Mouse (Mus musculus): ENCODE measurements around the gene C8g. TPM values are rescaled to one million over a fixed set of nuclear protein-coding genes. Genes with fewer than 3 reads are reported as not detected.

Gene C8g
- under 1 TPM; 0.73 to 0.75 TPM for total RNA-seq (2021)

GRCm38 (mm10) chr2:25501593-25502486 is at the start of gene C8g:
C8g (minus strand) TSS chr2:25501719.
- intact Hi-C loops (cut with DNase I): loop anchor here (10.0 kb wide), 1 partner anchor 1403 kb away; the partner anchor contains the start of gene Surf6

DNA sequence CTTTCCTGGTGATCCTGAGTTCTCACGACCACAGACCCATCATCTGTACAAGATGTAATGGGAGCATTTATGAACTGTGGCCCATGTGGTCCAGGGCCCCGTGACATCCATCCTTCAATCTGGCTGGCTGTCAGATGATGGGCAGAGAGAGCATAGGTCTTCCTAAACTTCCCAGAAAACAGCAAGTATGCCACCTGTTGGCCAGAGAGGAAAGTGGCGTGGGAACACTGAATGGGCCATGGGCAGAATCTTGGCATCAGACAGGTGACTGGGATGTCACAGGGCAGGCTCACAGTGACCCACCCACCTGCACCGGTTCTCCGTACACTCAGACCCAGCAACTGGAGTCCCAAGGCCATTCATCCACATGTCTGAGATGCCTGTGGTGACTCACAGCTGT is 49.7 kb upstream of the C8g start:
- DNase-seq (ENCODE audit: low spot score): no peak
- intact Hi-C loops (cut with DNase I): loop anchor here (2.0 to 5.0 kb wide), 2 partner anchors 40 to 124 kb away; partner anchors contain the start of gene Abca2

More at GRCm38 (mm10) chr2:25501593-25502486, at the start of gene C8g:
- DNase-seq (ENCODE audit: low spot score): no peak

- no peak for DNase-seq (ENCODE audit: low spot score)
- intact Hi-C loops (cut with DNase I): no loop called here
These were observed 47.8 kb upstream of the C8g start for GRCm38 (mm10) chr2:25549021-25549991.

GRCm38 (mm10) chr2:25546811-25547491 is 45.4 kb upstream of the C8g start, which contains the start of gene Traf2:
Traf2 (minus strand) TSS chr2:25546940.
- intact Hi-C loops (cut with DNase I): no loop called here

DNA sequence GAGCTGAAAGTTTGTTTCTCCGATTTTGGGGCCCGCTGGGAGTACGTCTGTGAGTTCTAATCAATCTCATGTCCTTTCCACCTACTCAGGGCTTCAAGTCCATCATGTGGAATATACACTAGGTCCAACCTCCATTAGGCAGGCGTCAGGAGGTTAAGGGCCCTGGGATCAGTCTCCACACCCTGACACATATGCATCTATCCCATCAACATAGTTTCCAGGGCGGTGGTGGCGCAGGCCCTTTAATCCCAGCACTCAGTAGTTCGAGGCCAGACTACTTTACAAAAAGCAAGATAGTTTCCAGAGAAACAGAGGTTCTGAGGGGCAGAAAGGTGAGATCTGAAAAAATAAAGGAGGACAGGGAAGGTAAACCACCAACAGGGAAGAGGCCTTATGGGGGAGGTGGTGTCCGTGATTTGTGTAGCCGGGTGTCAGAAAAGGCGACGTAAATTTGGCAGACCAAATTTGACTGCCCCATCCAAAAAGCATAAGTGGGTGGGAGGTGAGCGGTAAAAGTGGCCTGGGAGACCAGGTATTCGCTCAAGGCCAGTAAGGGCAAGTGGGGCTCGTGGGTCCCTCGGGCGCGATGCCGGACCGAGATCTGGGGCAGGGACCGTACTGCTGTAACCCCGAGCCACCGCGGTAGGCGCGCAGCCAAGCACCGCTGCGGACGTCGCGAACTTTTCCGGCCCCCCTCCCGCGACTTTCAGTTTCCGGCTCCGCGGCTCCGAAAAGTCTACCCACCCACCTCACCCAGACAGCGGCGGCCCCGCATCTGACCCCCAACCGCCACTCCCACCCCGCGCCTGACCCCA is 44.7 kb upstream of the C8g start:
- no peak for DNase-seq (ENCODE audit: low spot score)
- intact Hi-C loops (cut with DNase I): no loop called here

More at GRCm38 (mm10) chr2:25546811-25547491, 45.4 kb upstream of the C8g start, which contains the start of gene Traf2:
- peak; percentile 99 for DNase-seq (ENCODE audit: low spot score)

- DNase-seq (ENCODE audit: low spot score): no peak
- intact Hi-C loops (cut with DNase I): no loop called here
These were observed 40.3 kb upstream of the C8g start for GRCm38 (mm10) chr2:25541644-25542367.

DNA sequence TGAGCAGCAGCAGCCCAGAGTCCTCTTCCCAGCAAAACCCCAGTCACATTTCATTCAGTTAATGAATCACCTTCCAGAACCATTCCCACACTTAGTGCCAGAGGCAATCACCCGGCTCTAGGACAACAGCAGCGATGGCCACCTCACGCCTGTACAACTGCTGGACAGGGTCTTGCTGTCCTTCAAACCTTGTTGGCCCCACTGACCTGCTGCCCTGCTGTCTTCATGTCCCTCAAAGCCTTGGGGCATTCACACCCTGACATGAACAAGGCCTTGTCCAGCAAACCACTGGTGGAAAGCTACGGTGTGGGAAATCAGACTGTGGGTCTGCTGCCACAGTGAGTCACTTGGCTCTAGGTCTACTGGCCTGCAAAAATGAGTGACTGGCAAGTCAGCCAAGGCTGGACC is 39.0 kb upstream of the C8g start:
- DNase-seq (ENCODE audit: low spot score): no peak
- intact Hi-C loops (cut with DNase I): no loop called here

DNA sequence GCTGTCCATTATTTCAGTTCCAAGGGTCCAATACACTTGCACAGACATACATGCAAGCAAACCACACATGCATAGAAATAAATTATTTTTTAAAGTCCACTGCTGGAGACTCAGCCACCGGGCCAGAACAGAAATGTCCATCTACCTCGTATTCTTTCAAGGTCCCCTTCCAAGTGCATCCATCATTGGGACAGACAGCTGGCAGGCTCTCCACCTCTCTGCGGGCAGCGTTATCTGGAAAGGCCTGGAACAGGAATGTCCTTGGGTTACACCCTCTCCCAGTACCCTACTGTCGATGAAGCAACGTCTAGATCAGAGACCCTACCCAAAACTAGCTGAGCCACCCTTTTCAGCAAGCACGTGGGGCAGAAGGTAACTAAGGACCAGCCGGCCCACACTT is 35.0 kb upstream of the C8g start:
- intact Hi-C loops (cut with DNase I): no loop called here
- DNase-seq (ENCODE audit: low spot score): no peak

GRCm38 (mm10) chr2:25534866-25535182 is 33.3 kb upstream of the C8g start:
- no peak for DNase-seq (ENCODE audit: low spot score)
- intact Hi-C loops (cut with DNase I): no loop called here

DNA sequence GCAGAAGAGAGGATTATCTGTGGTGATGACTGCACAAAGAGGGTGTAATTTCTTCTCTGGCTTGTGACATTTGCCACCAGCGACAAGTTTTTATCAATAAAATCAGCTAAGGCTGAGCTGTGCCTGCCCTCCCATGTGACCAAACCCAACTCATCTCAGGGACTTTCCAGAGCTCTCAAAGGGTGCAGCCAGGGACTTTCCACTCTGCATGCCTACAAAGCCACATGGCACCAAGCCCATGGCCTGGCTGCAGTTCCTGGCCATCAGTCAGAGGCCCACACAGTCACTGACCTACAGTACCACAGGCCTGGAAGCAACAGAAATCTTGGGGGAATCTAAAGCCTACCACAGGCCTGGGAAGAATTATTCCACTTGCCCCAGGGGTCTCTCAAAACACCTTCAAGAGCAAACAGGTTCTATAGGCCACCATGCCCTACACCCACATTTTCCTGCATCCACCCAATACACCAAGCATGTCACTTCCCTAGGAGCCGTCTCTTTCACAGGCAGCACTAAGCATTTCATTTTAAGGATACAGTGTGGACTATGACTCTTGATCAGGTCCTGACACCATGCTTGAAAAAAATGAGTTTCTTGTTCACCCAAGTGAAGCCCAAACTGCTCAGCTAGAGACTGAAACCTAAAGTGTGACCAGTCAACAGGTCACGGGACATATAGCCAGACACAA is 32.8 kb upstream of the C8g start:
- peak; percentile 72 for DNase-seq (ENCODE audit: low spot score)
- intact Hi-C loops (cut with DNase I): no loop called here

GRCm38 (mm10) chr2:25533707-25534106 is 32.2 kb upstream of the C8g start:
- DNase-seq (ENCODE audit: low spot score): no peak
- intact Hi-C loops (cut with DNase I): no loop called here

GRCm38 (mm10) chr2:25526510-25527302 is 25.2 kb upstream of the C8g start:
- DNase-seq (ENCODE audit: low spot score): no peak
- intact Hi-C loops (cut with DNase I): no loop called here

GRCm38 (mm10) chr2:25509912-25510311 is 8.4 kb upstream of the C8g start:
- intact Hi-C loops (cut with DNase I): loop anchor here (2.0 to 10.0 kb wide), 2 partner anchors 41 to 1395 kb away; partner anchors contain the start of gene Surf6
- no peak for DNase-seq (ENCODE audit: low spot score)

DNA sequence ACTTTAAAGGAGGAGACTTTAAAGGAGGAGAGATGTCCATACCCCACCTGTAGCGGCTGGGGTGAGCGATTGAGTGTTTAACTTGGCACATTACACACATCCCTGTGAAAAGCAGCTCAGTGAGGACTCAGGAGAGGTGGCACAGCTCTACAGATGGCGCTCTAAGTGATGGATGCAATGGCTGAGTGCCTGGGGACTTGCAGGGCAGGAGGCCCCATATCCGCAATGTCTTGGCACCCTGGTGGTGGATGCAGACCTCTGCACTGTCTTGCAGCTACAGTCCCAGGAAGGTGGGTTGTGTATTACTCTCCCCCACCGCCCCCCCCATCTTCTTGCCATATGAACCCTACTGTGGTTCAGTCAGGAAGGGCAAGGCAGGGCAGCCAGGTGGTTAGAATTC is 5.4 kb upstream of the C8g start:
- intact Hi-C loops (cut with DNase I): loop anchor here (10.0 kb wide), 1 partner anchor 1398 kb away; the partner anchor contains the start of gene Surf6
- no peak for DNase-seq (ENCODE audit: low spot score)

DNA sequence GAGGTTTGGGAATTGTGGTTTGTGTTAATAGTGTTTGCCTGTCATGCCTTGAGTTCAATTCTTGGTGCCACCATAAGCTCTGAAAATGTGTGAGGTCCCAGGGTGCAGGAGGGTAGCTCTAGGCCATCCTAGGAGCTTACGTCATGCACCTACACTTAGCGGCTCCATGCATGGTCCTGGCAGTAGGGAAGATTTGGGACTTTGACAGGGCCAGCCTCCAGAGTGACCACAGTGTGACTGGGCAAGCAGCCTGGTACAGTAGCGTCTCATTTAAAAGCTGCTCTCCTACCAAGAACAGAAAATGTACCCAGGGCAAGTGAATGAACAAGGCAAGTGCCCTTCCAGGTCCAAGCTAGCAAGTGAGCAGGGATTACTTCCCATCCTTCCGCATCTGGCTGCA is 4.3 kb upstream of the C8g start:
- intact Hi-C loops (cut with DNase I): loop anchor here (10.0 kb wide), 1 partner anchor 1399 kb away; the partner anchor contains the start of gene Surf6
- DNase-seq (ENCODE audit: low spot score): no peak

DNA sequence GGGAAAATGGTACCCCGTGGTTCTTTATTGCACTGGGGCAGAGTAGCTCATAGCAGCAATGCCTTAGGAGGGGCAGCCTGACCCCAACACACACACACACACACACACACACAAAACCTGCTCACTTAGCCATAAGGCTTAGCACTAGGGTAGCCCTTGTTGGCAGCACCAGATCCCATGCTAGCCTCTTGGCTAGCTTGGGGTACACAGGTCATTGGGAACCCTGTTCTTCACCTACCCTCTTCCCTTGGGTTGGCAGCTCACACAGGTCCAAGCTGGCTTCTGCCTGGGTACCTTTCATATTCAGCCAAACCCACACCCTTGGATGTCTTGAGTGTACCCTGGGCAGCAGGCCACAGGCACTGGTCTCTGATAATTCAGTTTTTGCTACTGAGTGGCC is 3.5 kb upstream of the C8g start:
- intact Hi-C loops (cut with DNase I): loop anchor here (10.0 kb wide), 1 partner anchor 1400 kb away; the partner anchor contains the start of gene Surf6
- no peak for DNase-seq (ENCODE audit: low spot score)

GRCm38 (mm10) chr2:25504538-25504937 is 3.0 kb upstream of the C8g start:
- DNase-seq (ENCODE audit: low spot score): no peak
- intact Hi-C loops (cut with DNase I): loop anchor here (10.0 kb wide), 1 partner anchor 1400 kb away; the partner anchor contains the start of gene Surf6

Data from heart, postnatal 25 days (tissue).